Mouse (Mus musculus) kidney, adult 2 months (tissue): Measurements from ENCODE around the gene Dhrs7b. TPM values are rescaled to one million over a fixed set of nuclear protein-coding genes. Genes with fewer than 3 reads are reported as not detected.
A peak's percentile ranks its signal among the peaks of the same experiment; 100 is the strongest.
"Not testable (repeated sequence)": the region's sequence is repeated elsewhere in the genome, so short reads cannot be mapped to it uniquely, and the experiment has no call there.

ENCODE experiments used
- DNase-seq: peaks from one replicate; pipeline ENCODE4 v3.0.0; 2021
- H3K27ac ChIP-seq: fragments of 200-500 bp; 2 replicates; pipeline ENCODE4 v1.5.1; 2012; ENCODE audit warnings: low read depth, low read length, control low read depth, inconsistent platforms; ENCODE audit not compliant: insufficient read depth
- H3K27me3 ChIP-seq: fragments of 200-500 bp; replicated peaks from 2 replicates; pipeline ENCODE4 v1.6.1; 2012; ENCODE audit warnings: mild to moderate bottlenecking, moderate library complexity, low read length, inconsistent platforms; ENCODE audit not compliant: control insufficient read depth, insufficient read depth
- H3K36me3 ChIP-seq: fragments of 200-500 bp; 2 replicates; pipeline ENCODE4 v1.6.1; 2012; ENCODE audit warnings: mild to moderate bottlenecking, moderate library complexity, low read length, inconsistent platforms; ENCODE audit not compliant: control insufficient read depth, insufficient read depth
- H3K4me1 ChIP-seq: fragments of 200-500 bp; 2 replicates; pipeline ENCODE4 v1.6.1; 2011; ENCODE audit warnings: low read length; ENCODE audit not compliant: control insufficient read depth, insufficient read depth
- H3K4me3 ChIP-seq: fragments of 200-500 bp; 2 replicates; pipeline ENCODE4 v1.5.1; 2011; ENCODE audit warnings: mild to moderate bottlenecking, low read depth, low read length, control low read depth; ENCODE audit not compliant: insufficient read depth
- CTCF ChIP-seq: fragments of 200-500 bp; conservative IDR thresholded peaks from 2 replicates; pipeline ENCODE4 v1.5.1; 2011; ENCODE audit warnings: low read depth, mild to moderate bottlenecking, control low read depth, low read length, moderate library complexity, mixed read lengths; ENCODE audit not compliant: insufficient read depth, insufficient read length
- POLR2A ChIP-seq: fragments of 200-500 bp; IDR thresholded peaks from one replicate; pipeline ENCODE4 v1.6.1; 2011; ENCODE audit warnings: low read depth, low read length, control low read depth
- whole genome bisulfite sequencing: fragments of 180-500 bp; shearing (Covaris S2); methylation state at CpG from one replicate; pipeline ENCODE4 v1.1.7; 2018; 5-methylcytosine and 5-hydroxymethylcytosine counted together
- polyA plus RNA-seq: library from polyadenylated mRNA; depleted of rRNA; stranded (reverse); fragments of >200 nt; gene quantifications from 2 replicates; pipeline ENCODE4 v1.2.3, GENCODE M21; 2012

The Dhrs7b gene
- polyA plus RNA-seq, 1 experiment, result 30.0 TPM

GRCm38 (mm10) chr11:60878675-60879294, 48.4 kb downstream of the Dhrs7b start, which contains the start of gene Tmem11:
Tmem11 (minus strand) TSS chr11:60879272.
- H3K4me3 ChIP-seq, result peak within 1 kb of the TSS; percentile 97
- under 1% methylated on average over 60 of the region's 62 CpGs for WGBS
- peak within 1 kb of the TSS; percentile 96 for H3K27ac ChIP-seq
- peaks cover 20% of the 10 kb centered on the region for H3K4me1 ChIP-seq
- no peaks in the 10 kb centered on the region for H3K36me3 ChIP-seq
- H3K27me3 ChIP-seq, result no peaks in the 10 kb centered on the region
- TF ChIP-seq POLR2A (peak; percentile 71), CTCF (0 out of 2 replicates have a peak, but pooled peaks have one; percentile 0)
- DNase-seq, result peak; percentile 98

- peak; percentile 66 for DNase-seq
- WGBS, result 2% methylated on average over 11 of the region's 11 CpGs
- no peak for TF ChIP-seq POLR2A
- peak; percentile 87 for TF ChIP-seq CTCF
- peak overlapping the region; percentile 96 for H3K27ac ChIP-seq
- peaks cover 20% of the 10 kb centered on the region for H3K4me1 ChIP-seq
- no peaks in the 10 kb centered on the region for H3K36me3 ChIP-seq
- no peaks in the 10 kb centered on the region for H3K27me3 ChIP-seq
- peak overlapping the region; percentile 72 for H3K4me3 ChIP-seq
Observed at GRCm38 (mm10) chr11:60879423-60879822, 49.0 kb downstream of the Dhrs7b start.

GRCm38 (mm10) chr11:60880559-60880958, 50.1 kb downstream of the Dhrs7b start:
- 79% methylated on average over 4 of the region's 4 CpGs for WGBS
- Histone ChIP-seq H3K27me3 (no peaks in the 10 kb centered on the region), H3K36me3 (no peaks in the 10 kb centered on the region), H3K4me3 (no peak overlapping the region), H3K27ac (no peak overlapping the region), H3K4me1 (peaks cover 19% of the 10 kb centered on the region)
- DNase-seq, result no peak
- no peak for TF ChIP-seq CTCF
- no peak for TF ChIP-seq POLR2A

- 81% methylated on average over 3 of the region's 3 CpGs for WGBS
- H3K4me1 ChIP-seq, result peaks cover 5% of the 10 kb centered on the region; the same call in 1 of the 2 replicates
- no peaks in the 10 kb centered on the region for H3K27me3 ChIP-seq
- H3K4me3 ChIP-seq, result no peak overlapping the region
- H3K36me3 ChIP-seq, result no peaks in the 10 kb centered on the region
- DNase-seq, result no peak
- TF ChIP-seq POLR2A (no peak), CTCF (no peak)
- H3K27ac ChIP-seq, result no peak overlapping the region
Observed at GRCm38 (mm10) chr11:60882386-60882785, 52.0 kb downstream of the Dhrs7b start.

DNA sequence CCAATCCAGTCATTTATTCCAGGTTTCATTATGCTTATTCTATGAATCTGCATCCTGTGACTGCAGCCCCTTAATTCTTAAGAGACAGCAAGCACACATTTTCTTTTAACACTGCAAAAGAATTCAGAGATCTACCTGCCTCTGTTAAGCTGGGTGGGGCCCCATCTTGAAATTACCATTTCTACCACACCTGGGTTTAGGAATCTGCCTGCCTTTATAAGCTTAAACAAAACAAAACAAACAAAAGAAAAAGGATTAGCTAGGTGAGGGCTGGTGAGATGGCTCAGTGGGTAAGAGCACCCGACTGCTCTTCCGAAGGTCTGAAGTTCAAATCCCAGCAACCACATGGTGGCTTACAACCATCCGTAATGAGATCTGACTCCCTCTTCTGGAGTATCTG, 56.6 kb downstream of the Dhrs7b start:
- WGBS, result 87% methylated on average over 3 of the region's 3 CpGs
- not testable (repeated sequence) for H3K36me3 ChIP-seq, DNase-seq

DNA sequence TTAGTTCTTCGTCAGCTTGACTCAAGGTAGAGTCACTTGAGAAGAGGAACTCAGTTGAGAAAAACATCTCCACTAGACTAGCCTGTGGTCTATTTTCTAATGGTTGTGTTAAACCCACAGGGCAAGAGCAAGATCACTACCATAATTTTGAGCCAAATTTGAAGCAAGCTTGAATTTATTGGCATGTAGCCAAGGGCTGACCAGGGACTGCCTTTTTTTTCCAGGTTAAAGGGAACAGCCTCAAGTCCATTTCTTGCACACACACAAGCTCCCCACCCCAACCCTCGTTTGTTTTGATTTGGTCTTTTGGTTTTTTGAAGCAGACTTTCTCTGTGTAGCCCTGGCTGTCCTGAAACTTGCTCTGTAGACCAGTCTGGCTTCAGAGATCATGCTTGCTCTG, 59.4 kb downstream of the Dhrs7b start:
- peak; percentile 46 for DNase-seq
- H3K4me3 ChIP-seq, result no peak overlapping the region
- TF ChIP-seq CTCF (no peak), POLR2A (no peak)
- no peaks in the 10 kb centered on the region for H3K36me3 ChIP-seq
- no peak overlapping the region for H3K27ac ChIP-seq
- 48% methylated on average over 2 of the region's 2 CpGs for WGBS
- H3K27me3 ChIP-seq, result no peaks in the 10 kb centered on the region
- peaks cover 3% of the 10 kb centered on the region; the same call in 1 of the 2 replicates for H3K4me1 ChIP-seq

More for the DNA sequence above, 56.6 kb downstream of the Dhrs7b start:
- H3K27me3 ChIP-seq, H3K27ac ChIP-seq, H3K4me1 ChIP-seq, H3K4me3 ChIP-seq: not testable (repeated sequence)

DNA sequence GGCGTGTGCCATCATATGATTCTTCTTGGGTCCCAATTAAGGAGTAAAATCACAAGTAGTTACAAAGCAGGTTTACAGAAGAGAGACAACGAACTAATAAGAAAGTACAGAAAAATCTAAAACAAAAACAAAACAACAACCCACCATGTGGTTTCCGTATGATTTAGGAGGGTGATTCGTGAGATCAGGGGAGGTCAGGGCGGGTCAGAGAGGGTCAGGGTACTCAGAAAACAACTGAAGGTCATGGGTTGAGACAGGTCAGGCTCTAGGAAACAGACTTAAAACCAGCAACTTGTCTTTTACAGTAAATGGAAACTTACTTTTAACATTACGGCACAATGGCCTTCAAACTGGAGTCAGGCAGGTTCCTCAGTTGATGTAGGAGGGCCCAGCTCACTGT, 59.9 kb downstream of the Dhrs7b start:
- H3K27me3 ChIP-seq, result no peaks in the 10 kb centered on the region
- peaks cover 3% of the 10 kb centered on the region; the same call in 1 of the 2 replicates for H3K4me1 ChIP-seq
- H3K36me3 ChIP-seq, result no peaks in the 10 kb centered on the region
- TF ChIP-seq POLR2A (no peak), CTCF (no peak)
- DNase-seq, result peak; percentile 48
- H3K4me3 ChIP-seq, result no peak overlapping the region
- H3K27ac ChIP-seq, result no peak overlapping the region
- 49% methylated on average over 6 of the region's 6 CpGs for WGBS

GRCm38 (mm10) chr11:60890744-60891143, 60.3 kb downstream of the Dhrs7b start:
- TF ChIP-seq CTCF, result no peak
- no peak for TF ChIP-seq POLR2A
- H3K4me1 ChIP-seq, result peaks cover 3% of the 10 kb centered on the region; the same call in 1 of the 2 replicates
- WGBS, result 26% methylated on average over 3 of the region's 3 CpGs
- H3K27me3 ChIP-seq, result no peaks in the 10 kb centered on the region
- no peak overlapping the region for H3K27ac ChIP-seq
- no peaks in the 10 kb centered on the region for H3K36me3 ChIP-seq
- DNase-seq, result no peak
- H3K4me3 ChIP-seq, result no peak overlapping the region
